Comparison of ENCODE assay signal across 15 mouse cellular contexts in genomic region chr15:86252684-86253083, GRCm38 (mm10). TPM values are rescaled to one million over a fixed set of nuclear protein-coding genes. Genes with fewer than 3 reads are reported as not detected.
DNase-seq lines count a peak whose midpoint lies in the region; ATAC-seq and TF ChIP-seq lines count a peak whose summit lies in the region.
"Had no signal": no experiment of that assay in that cellular context is flagged by ENCODE, and none has a peak within 500 bp of the region (broad histone marks: within the 10 kb centered on the region; RNA-seq: fewer than 3 reads in every experiment).

No protein-coding gene starts in this region.

- intact Hi-C loops in left cerebral cortex, adult 2 months (cut with DNase I): loop anchor here (5.0 to 10.0 kb wide), 3 partner anchors 235 to 1295 kb away; no protein-coding TSS in a partner anchor
- intact Hi-C loops in left cerebral cortex, postnatal 14 days (cut with DNase I): loop anchor here (5.0 kb wide), 1 partner anchor 155 kb away; no protein-coding TSS in a partner anchor
- intact Hi-C loops in left cerebral cortex, postnatal 36 days (cut with DNase I): loop anchor here (10.0 kb wide), 1 partner anchor 222 kb away; no protein-coding TSS in a partner anchor

- H3K4me2 ChIP-seq in embryonic facial prominence, embryonic 15.5 days (replicated peaks): no peak overlapping the region
- H3K4me2 ChIP-seq in neural tube, embryonic 13.5 days: no peak overlapping the region

- H3K27ac ChIP-seq in embryonic facial prominence, embryonic 15.5 days (replicated peaks): no peak overlapping the region
- no peak overlapping the region for H3K27ac ChIP-seq in embryonic facial prominence, embryonic 10.5 days (replicated peaks)
- H3K27ac ChIP-seq in left cerebral cortex, adult 2 months: no peak overlapping the region
- 0 out of 2 replicates have a peak overlapping the region, but pooled peaks have one; percentile 43 for H3K27ac ChIP-seq in neural tube, embryonic 13.5 days (replicated peaks)
- H3K27ac ChIP-seq: forebrain, embryonic 12.5 days; gastrocnemius, adult 2 months had no signal

- DNase-seq in embryonic facial prominence, embryonic 10.5 days (ENCODE audit: low spot score): no peak
- DNase-seq in left cerebral cortex, adult 2 months (ENCODE audit: extremely low spot score in 1 of 2, low spot score in 2 of 2): no peak
- DNase-seq in left cerebral cortex, postnatal 14 days (ENCODE audit: low spot score in 2 of 2): no peak
- DNase-seq in neural tube, embryonic 10.5 days (ENCODE audit: extremely low spot score, low spot score): no peak
- DNase-seq in left cerebral cortex, postnatal 36 days (ENCODE audit: low spot score in 2 of 2): no peak
- DNase-seq: adrenal gland, adult 2 months; cerebellum, adult 18-20 months; gastrocnemius, adult 2 months; kidney, adult 9 months; lung, postnatal 14 days; right cerebral cortex, postnatal 14 days had no signal

- ATAC-seq in embryonic facial prominence, embryonic 15.5 days (ENCODE audit: insufficient number of reproducible peaks, low FRiP score, low TSS enrichment, low read depth): peak; percentile 39; the same call in 1 of the 2 replicates
- ATAC-seq in neural tube, embryonic 13.5 days (ENCODE audit: low read depth): no peak
- ATAC-seq in megakaryocyte, adult 5-6 weeks (ENCODE audit: poor library complexity, severe bottlenecking): peak; percentile 48

- no peaks in the 10 kb centered on the region for H3K27me3 ChIP-seq in embryonic facial prominence, embryonic 15.5 days
- no peaks in the 10 kb centered on the region for H3K27me3 ChIP-seq in embryonic facial prominence, embryonic 10.5 days (replicated peaks; ENCODE audit: low read depth, poor library complexity, severe bottlenecking)
- no peaks in the 10 kb centered on the region for H3K27me3 ChIP-seq in neural tube, embryonic 13.5 days

- no peaks in the 10 kb centered on the region for H3K9me3 ChIP-seq in embryonic facial prominence, embryonic 15.5 days (replicated peaks)
- H3K9me3 ChIP-seq in embryonic facial prominence, embryonic 10.5 days: no peaks in the 10 kb centered on the region
- H3K9me3 ChIP-seq in neural tube, embryonic 13.5 days: no peaks in the 10 kb centered on the region
- H3K9me3 ChIP-seq: forebrain, embryonic 12.5 days had no signal

- WGBS in embryonic facial prominence, embryonic 15.5 days: 45% methylated on average over 4 of the region's 4 CpGs
- WGBS in embryonic facial prominence, embryonic 10.5 days: 56% methylated on average over 4 of the region's 4 CpGs
- 48% methylated on average over 4 of the region's 4 CpGs for WGBS in neural tube, embryonic 13.5 days

- H3K36me3 ChIP-seq in embryonic facial prominence, embryonic 15.5 days: 0 out of 2 replicates have a peak, but pooled peaks cover 5% of the 10 kb centered on the region
- H3K36me3 ChIP-seq in embryonic facial prominence, embryonic 10.5 days (replicated peaks): no peaks in the 10 kb centered on the region
- H3K36me3 ChIP-seq in neural tube, embryonic 13.5 days: no peaks in the 10 kb centered on the region
- H3K36me3 ChIP-seq: forebrain, embryonic 12.5 days had no signal

- H3K4me1 ChIP-seq in embryonic facial prominence, embryonic 15.5 days: peaks cover 4% of the 10 kb centered on the region; the same call in 1 of the 2 replicates
- peaks cover 14% of the 10 kb centered on the region; the same call in 1 of the 2 replicates for H3K4me1 ChIP-seq in embryonic facial prominence, embryonic 10.5 days
- H3K4me1 ChIP-seq in neural tube, embryonic 13.5 days (replicated peaks): peaks cover 24% of the 10 kb centered on the region

- peak; percentile 45 for TF ChIP-seq CTCF in left cerebral cortex, adult 2 months (IDR thresholded peaks at IDR 0.05)

- H3K9ac ChIP-seq in embryonic facial prominence, embryonic 15.5 days: no peak overlapping the region
- H3K9ac ChIP-seq in neural tube, embryonic 13.5 days: no peak overlapping the region
- H3K9ac ChIP-seq: forebrain, embryonic 12.5 days had no signal

- H3K4me3 ChIP-seq in embryonic facial prominence, embryonic 15.5 days (replicated peaks): no peak overlapping the region
- no peak overlapping the region for H3K4me3 ChIP-seq in embryonic facial prominence, embryonic 10.5 days
- H3K4me3 ChIP-seq in left cerebral cortex, adult 2 months: no peak overlapping the region
- H3K4me3 ChIP-seq in neural tube, embryonic 13.5 days: no peak overlapping the region
- H3K4me3 ChIP-seq: forebrain, embryonic 12.5 days; gastrocnemius, adult 2 months had no signal

RNA-seq across cellular contexts. Expression of gene Tbc1d22a, which starts 38.4 kb away (rescaled TPM):
- 12.4 and 12.8 TPM in 2 replicates for polyA plus RNA-seq in embryonic facial prominence, embryonic 15.5 days (2015; fragmentation: Nextera tagmentation; extraction: Ambion mirVana)
- polyA plus RNA-seq in embryonic facial prominence, embryonic 10.5 days (2016; fragmentation: Nextera tagmentation; extraction: Ambion mirVana): 11.2 and 11.9 TPM in 2 replicates
- 10 to 100 TPM; 32.8 to 34.3 TPM for total RNA-seq in left cerebral cortex, adult 2 months (2021)
- 10 to 100 TPM; 23.2 to 24.5 TPM for total RNA-seq in left cerebral cortex, postnatal 14 days (2021)
- polyA plus RNA-seq in neural tube, embryonic 13.5 days (2015; fragmentation: Nextera tagmentation; extraction: Ambion mirVana): 10.8 and 12.4 TPM in 2 replicates
- total RNA-seq in megakaryocyte, adult 5-6 weeks (2015): 12.9 and 13.3 TPM in 2 replicates
- 19.0 and 24.1 TPM in 2 replicates for total RNA-seq in megakaryocyte, adult 5-6 weeks (2017)
- 10 to 100 TPM; 31.8 to 33.4 TPM for total RNA-seq in left cerebral cortex, postnatal 36 days (2021)
